Mouse (Mus musculus) adrenal gland, adult 18-20 months (tissue): ENCODE data around the gene Gm39566. TPM values are rescaled to one million over a fixed set of nuclear protein-coding genes. Genes with fewer than 3 reads are reported as not detected.
A peak's percentile ranks its signal among the peaks of the same experiment; 100 is the strongest.
"Not testable (repeated sequence)": the region's sequence is repeated elsewhere in the genome, so short reads cannot be mapped to it uniquely, and the experiment has no call there.

Source experiments
- DNase-seq, 2 experiments: peaks; one replicate each; pipeline ENCODE4 v3.0.0; 2021 to 2022; ENCODE audit warnings: low spot score in 2 of 2
- long read RNA-seq, 2 experiments: library from polyadenylated mRNA; stranded (forward); transcript quantifications; one replicate each; pipeline ENCODE4 v2.0.0; 2021
- total RNA-seq, 2 experiments: library from RNA; stranded (reverse); gene quantifications; 1 replicate in 1 of 2; 2 replicates in 1 of 2; pipeline ENCODE4 v1.2.3; 2021

Gene Gm39566
- total RNA-seq = not detected
- long read RNA-seq, experiment 1 = 0 reads
- long read RNA-seq, experiment 2 = 0 reads

DNA sequence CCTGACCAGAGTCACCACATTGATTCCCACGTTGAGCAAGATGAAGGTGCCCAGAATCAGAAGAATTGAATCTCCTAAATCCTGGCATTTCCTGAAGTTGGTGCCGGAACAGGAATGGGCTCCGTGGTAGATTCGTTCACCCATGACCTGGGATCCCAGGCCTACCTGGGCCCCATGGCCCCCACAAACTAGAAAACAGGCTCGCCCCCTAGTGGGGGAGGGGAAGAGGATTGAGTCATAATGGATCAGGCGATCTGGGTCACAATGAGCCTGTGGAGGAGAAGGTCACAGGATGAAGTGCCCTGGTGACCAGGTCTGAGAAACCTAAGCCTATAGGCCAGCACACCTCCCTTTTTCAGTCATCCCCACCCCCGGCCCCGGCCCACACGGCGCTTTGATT lies at the start of gene Gm39566:
TSS of gene Gm39566 (minus strand) at position 144 of the 400 bp plus-strand sequence.
- no peak for DNase-seq

DNA sequence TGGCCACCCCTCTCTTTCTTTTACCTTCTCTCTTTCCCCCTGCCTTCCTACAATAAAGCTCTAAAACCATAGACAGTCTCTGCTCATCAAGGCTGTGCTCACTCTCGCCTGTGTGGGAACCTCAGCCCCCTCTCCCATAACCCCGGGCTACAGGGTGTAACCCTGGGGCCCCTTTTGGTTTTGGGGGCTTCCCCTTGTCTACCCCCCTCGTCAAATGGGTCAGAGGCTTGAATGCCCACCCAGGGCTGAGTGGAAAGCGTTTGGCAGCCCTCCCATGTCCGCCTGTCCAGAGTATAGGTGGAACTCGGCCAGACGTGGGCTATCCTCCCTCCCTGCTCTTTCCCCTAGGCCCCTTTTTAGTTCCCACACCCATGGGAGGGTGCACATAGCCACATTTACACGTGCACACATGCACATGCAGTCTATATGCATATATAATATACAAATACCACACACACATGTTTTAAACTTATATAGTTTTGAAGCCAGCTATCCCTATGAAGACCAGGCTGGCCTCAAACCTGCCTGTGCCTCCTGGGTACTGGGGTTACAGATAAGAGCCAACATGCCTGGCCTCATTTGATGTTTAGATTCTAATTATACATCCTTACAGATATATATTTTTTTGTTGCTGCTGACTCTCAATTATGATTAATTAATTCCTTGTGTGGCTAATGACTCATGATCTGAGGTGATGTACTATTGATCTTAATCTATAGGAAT lies 49.2 kb upstream of the Gm39566 start:
- no peak for DNase-seq

DNA sequence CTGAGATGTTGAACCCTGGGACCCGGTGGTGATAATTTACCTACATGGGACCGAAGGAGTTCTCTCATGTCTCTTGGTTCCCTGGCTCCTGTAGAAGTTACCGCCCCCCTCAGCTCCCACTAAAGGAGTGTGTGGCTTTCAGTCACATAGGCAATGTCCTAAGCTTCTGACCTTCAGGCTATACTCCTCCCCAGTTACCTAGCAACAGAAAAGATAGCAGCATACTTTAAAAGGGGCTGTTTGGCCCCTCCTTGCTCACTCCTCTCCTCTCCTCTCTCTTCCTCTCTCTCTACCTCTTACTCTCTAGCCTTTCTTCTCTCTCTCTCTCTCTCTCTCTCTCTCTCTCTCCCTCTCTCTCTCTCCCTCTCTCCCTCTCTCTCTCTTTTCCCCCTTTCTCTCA lies 48.6 kb upstream of the Gm39566 start:
- DNase-seq = not testable (repeated sequence)

DNA sequence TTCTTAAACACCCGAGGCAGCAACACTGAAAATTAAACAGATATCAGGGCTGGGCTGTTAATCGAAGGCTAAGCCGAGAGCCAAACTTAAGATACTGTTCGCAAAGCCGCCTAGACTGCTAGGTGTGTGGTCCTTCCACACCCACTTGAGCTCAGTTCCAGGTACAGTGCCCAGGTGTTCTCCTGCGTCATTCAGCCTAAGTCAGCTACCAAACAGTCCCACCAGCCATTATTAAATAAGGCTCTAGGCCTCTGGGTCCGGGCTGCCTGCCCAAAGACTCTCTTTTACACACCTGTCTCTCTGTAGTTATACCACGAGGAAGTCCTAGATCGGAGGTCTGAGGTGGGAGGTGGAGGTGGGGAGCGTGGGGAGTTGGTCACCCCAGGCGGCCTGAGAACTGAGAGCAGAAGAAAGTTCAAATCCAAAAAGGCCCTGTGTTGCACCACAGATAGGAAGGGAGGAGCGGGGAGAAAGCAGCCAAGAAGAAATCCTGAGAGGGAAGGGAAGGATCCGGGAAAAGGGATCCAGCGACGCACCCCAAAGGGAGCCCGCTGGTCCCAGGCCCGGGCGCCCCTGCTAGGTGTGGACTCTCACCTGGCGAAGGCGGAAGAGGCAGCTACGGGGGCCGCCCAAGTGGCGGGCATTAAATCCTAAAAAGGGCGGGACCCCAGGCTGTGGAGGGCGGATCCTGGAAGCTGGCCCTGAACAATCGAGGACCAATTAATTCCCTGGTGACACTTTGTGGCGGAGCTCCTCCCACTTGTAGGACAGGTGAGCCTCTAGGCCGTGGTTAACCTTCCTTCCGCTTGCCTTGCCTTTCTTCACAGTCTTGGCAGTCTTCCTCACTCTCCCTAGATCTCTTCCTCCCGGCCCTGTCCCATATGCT lies 43.3 kb upstream of the Gm39566 start, which contains the start of gene Tnk1:
TSS of gene Tnk1 (minus strand) at position 618 of the 886 bp plus-strand sequence.
- DNase-seq = no peak

DNA sequence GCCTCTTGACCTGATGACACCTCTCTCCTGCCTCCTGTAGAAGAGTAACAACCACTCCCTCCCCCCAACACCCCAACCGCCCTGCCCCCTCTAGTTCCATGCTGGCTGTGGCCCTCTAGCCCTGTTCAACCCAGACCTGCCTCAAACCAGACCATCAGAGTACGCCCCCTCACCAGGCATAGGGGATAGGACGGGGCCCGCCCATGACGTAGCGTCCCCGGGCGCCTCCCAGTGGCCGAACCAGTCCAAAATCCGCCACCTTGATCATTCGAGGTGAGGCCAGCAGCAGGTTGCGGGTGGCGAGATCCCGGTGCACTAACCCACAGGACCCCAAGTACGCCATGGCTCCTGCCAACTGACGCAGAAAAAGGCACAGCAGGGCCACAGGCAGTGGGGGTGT lies 40.2 kb upstream of the Gm39566 start:
- peak in 1 of 2 experiments; percentile 63 for DNase-seq

DNA sequence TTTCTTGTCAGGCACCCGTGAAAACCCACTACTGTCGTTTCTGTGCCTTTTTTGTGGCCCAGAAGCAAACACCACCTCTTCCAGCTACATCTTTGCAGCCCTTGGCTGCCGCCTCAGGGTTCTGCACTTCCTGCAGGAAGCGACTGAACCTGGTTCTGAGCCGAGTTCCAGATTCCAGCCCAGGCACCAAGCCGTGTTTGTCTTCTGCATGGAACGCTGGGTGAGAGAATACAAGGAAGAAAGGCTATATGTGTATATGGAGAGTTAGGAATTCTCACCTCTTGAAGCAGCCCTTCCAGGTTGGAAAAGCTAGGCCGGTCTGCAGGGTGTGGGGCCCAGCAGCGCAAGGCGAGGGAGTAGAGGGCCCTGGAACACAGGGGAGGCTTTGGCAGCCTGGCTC lies 39.6 kb upstream of the Gm39566 start:
- DNase-seq = no peak

DNA sequence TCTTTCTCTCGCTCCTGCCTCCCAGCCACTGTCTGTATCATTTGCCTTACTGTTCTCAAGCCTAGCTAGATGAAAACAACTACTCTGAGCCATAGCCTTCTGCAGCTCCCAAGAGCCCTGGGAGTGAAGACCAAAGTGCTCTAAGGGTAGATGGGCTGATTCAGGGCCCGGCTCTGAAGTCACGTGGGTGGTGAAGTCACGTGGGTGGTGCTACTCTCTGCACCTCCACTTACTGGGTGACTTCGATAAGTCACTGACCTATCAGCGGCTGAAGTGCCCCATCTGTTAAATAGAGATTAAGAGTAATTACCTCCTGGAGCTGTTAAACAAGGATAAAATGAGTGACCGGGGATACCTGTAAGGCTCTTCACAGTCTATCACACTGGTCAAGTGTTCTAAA lies 38.9 kb upstream of the Gm39566 start:
- DNase-seq = no peak

DNA sequence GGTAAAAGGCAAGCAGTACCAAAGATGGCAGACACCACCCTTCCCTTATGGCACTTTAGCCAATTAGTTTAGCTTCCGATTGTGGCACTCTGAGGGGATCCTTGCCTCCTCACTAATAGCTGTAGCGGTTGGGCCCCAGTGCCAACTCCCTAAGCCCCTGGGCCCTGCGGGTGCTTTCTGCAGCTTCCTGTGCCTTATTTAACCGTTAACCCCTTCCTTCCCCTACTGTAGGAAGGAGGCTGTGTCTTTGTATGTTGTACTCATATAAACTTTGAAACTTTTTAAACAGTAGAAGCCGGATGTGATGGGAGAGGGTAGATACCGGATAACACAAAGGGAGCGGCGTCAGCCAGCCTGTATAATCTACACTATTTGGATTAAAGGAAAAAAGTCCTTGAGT lies 35.7 kb upstream of the Gm39566 start:
- no peak for DNase-seq

DNA sequence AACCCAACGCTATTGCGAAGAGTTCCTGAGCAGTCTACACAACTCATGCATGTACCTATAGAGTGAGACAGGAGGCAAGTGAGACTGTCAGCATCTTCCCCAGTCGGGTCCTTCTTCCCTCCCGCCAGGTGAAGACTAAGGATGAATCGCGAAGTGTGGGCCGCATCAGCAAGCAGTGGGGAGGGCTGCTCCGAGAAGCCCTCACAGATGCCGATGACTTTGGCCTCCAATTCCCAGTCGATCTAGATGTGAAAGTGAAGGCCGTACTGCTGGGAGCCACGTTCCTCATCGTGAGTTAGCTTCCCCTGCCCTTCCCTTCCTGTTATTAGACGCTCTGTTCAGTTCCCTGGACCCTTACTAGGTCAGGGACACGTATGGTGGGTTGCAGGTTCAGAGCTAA lies 34.8 kb upstream of the Gm39566 start:
- DNase-seq = no peak

DNA sequence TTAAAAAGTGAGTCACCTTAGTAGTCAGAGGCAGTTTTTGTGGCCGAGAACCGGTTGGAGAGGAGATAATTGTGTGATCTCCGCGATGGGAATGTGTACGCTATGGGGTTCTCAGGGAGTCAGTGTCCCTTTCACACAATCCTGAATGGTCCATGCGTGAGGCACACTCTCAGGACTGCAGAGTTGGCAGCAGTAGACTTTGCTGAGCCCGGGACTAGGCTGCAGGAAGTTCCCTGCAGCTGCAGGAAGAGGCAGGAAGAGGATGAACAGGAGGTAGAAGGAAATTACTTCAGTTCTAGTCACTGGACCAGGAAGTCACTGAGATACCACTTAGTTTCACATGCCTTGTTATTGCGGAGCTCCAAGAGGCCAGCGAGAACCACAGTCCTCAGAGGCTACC lies 34.0 kb upstream of the Gm39566 start:
- no peak for DNase-seq

DNA sequence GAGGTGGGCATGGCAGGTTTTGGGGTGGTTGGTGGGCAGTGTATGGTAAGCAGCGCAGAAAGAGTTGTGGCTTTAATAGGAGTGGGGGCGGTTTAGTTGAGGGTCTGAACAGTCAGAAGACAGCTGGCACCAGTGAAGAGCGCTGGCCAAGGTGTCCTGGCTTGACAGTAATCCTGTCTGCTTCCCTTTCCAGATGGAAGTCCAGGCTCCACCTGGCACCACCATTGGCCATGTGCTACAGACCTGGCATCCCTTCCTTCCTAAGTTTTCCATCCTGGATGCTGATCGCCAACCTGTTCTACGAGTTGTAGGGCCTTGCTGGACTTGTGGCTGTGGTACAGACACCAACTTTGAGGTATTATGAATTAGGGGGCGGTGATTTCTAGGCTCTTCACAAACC lies 32.9 kb upstream of the Gm39566 start:
- no peak for DNase-seq

DNA sequence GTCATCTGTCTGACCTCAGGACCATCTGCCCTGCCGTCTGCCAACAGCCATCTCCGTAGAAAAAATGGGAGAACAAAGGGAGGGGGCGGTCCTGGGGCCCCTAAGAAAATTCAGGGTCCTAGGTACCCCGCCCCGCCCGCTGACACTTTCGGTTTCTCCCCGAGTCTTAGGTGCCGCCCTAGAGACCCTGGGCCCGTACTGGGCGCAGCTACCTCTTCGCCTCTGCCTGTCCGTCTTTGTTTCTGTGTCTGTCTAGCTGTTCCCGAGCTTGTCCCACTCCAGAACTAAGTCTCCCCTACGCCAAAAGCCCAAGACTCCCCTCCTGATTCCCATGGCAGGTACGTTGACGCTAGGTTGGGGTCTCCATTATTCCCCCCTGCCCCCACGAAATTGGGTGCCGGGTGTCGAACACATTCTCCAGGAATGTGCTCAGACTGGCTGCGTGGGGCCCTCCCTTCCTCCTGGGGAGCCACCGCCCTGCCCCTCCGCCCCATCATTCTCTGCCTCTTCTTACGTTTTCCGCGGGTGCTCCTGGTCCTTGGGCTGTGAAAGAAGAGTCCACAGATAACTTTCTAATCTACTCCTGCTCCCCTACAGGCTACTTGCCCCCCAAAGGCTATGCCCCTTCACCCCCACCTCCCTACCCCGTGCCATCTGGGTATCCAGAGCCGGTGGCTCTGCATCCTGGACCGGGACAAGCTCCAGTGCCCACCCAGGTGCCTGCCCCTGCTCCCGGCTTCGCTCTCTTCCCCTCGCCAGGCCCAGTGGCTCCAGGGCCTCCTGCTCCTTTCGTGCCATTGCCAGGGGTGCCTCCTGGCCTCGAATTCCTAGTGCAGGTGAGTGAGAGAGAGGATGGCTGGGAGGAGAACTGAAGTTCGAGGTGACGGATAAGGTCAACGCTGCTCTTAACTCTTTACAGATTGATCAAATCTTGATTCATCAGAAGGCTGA lies 31.9 kb upstream of the Gm39566 start:
- no peak for DNase-seq

DNA sequence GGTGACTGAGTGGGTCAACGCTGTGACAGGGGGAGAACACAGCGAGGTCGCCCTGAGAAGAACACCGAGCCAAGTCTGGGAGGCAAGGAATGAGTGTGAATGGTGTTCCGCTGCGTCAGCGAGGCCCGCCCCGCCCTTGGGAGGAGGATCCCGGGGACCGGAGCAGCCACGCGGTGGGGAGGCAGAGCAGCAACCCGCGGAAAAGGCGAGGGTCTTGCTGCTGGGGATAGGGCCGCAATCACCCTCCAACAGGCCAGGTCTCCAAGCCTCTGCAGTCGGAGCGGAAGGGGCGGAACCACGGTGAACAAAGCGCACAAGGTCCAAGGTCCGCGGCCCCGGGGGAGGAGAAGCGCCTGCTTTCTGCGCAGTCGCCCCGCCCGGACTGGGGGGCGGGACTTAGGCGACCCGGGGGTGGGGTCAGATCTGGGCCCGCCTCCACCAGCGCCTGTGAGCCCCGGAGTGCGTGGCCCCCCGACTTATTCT lies 31.1 kb upstream of the Gm39566 start, which contains the start of gene Plscr3:
TSS of gene Plscr3 (plus strand) at position 179 of the 483 bp plus-strand sequence.
- DNase-seq = peak; percentile 93 to 94

DNA sequence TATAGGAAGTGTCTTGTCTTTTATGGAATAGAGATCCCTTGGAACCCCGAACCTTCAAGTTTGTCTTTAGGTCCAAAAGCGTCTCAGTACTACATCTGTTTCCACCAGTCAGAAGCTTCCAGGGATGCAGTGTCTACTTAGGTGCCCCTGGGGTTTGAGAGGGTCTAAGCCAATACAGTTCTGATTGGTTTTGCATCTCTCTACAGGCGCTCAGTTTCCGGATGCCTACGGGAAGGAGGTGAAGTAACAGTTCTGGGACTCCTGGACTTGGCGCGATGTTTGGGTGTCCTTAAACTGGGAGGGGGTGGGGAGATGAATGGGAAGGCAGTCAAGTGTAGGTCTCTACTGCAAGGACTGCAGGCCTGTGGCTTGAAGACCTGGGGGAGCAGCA lies 23.6 kb upstream of the Gm39566 start:
- no peak for DNase-seq

DNA sequence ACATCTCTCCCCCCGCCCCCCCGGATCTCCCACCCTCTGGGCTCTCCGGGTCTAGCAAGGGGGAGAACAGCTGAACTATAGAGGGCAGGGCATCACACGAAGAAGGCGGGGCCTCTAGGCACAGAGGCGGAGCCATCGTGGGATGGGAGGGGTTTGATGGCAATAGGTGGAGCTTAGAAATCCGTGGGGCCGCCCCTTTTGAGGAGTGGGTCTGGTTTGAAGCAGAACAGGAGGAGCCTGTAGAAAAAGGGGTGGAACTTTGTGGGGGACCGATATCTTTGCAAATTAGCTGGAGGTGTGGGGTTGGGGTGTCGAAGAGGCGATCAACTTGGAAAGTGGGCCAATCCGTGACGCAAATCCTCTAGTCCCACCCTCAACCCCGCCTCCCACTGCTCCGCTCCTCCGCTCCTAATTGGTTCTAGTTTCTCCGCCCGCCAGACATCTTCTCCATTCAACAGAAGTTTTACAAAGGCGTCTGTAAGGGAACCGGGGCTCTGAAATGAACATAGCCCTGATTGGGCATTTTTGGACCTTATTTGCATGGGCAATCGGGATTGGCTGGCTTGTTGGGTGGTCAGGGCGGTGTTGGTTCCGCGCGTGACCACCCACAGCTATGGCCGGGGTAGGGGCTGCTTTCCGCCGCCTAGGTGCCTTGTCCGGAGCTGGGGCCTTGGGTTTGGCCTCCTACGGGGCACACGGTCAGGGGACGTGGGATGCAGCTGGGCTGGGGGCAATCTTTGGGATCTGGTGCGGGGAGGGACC lies 23.0 kb upstream of the Gm39566 start, which contains the start of gene Tmem256:
TSS of gene Tmem256 (plus strand) at position 563 of the 762 bp plus-strand sequence.
- DNase-seq = peak; percentile 86 to 90

DNA sequence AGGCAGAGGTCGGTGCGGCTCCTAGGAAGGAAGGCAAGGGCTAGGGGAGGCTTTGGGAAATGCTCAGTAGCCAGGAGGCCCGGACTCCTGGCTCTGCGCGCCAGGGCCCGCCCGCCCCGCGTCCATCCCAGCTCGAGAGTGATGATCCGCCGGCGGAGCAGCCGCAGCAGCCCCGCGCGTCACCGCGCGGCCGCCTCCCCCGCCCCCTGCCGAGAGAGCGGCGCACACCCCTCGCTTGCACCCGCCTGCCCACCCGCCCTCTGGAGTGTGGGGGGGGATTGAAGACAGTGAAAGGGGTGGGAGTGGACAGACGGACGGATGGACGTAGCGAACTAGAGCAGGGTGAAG lies 22.5 kb upstream of the Gm39566 start, which contains the start of gene Nlgn2:
TSS of gene Nlgn2 (minus strand) at position 181 of the 348 bp plus-strand sequence.
- peak in 1 of 2 experiments; percentile 59 for DNase-seq

DNA sequence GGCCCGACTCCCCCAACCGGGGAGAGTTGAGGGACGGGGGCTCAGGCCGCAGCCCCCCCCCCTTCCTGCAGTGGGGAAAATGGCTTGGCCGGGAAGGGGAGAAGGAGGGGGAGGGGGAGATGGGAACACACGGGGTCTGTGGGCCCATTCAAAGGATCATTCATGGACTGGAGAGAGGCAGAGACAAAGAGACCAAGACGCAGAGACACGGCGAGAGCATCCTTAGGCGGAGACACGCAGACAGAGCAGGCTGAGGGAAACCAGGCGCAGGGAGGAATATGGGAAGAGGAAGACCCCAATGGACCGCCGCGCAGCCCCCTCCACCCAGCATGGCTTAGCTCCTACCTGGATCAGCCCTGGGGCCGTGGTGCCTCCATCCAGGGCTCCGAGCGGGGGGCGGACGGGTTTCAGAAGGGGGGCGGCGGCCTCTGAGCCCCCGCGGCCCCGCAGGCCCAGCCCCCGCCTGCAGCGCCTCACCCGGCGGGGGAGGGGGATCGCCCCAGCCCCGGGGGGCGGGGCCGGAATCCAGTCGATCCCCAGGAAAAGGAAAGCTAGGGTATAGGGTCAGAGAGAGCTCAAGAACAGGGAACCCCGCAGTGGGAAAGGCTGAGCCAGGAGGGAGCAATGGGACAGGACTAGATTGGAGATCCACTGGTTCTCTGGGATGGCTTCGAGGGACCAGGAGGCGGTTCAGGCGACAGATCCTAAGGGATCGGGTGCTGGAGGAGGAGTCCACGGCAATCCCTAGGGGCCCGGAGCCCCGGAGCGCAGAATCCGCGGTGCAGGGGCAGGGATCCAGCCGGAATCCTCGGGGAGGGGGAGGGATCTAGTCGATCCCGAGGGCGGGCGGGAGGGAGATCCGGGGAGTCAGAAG lies 21.8 kb upstream of the Gm39566 start:
- DNase-seq = peak in 1 of 2 experiments; percentile 48

DNA sequence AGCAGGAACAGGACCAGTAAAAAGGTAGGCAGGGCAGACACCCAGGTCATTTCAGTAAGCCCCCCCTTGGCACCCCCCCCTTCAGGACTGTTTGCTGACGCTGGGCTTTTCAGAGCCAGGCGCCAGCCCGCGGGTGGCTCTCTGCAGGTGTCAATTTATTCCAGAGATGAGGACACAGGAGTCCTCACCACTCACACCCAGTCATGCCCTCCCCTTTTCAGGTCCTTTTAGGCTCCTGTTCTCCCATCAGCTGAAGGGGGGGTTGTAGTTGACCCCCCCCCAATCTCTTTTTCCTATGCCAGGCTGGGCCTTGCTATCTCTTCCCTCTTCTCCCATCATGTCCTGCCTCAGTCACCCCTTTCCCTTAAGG lies 20.9 kb upstream of the Gm39566 start:
- no peak for DNase-seq
